Mouse (Mus musculus) c-Kit-positive CD71-positive TER-119-negative erythroid progenitor cells, embryonic 14.5 days (primary cell): ENCODE results near the gene Zbtb43.

Experiments
- DNase-seq: peaks from one replicate; pipeline ENCODE4 v3.0.0-alpha.2; 2013; ENCODE audit warnings: low read depth

Zbtb43 gene

GRCm38 (mm10) chr2:33429339-33429738 lies 39.0 kb downstream of the Zbtb43 start:
- DNase-seq = peak; percentile 45

DNA sequence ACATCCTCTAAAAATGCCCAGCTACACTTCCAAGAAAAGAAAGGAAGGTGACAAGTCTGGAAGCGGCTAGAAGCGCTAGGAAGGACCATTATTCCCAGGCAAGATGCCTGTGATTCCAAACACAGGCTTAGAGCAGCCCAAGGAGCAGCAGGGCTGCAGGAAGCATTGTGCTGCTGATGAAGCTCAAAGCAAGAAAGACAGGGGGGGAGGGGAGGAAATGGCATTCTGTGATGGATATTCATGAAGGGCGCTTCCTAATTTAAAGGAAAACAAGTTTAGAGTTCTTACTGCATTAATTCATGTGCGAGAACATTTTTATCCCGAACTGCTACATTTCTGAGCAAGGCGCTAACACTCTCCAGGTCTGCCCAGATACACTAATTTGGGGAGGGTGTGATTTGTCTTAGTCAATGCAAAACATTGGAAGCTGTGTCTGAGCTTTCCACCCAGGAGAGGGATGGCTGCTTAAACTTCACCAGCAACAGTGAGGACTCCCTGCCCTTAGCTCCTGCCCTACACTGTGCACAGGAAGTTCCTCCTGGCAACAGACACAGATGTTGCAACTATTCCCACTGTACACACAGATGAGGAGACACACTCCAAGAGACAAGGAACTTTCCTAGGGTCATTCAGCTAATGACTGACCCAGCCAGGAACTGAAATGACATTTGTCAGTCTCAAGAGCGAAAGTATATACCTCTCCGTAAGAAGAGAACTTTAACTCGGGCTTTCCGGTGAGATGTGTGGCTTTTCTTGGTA lies 41.5 kb downstream of the Zbtb43 start:
- DNase-seq = no peak

- DNase-seq = no peak
These were observed 50.9 kb downstream of the Zbtb43 start for GRCm38 (mm10) chr2:33417454-33417853.

DNA sequence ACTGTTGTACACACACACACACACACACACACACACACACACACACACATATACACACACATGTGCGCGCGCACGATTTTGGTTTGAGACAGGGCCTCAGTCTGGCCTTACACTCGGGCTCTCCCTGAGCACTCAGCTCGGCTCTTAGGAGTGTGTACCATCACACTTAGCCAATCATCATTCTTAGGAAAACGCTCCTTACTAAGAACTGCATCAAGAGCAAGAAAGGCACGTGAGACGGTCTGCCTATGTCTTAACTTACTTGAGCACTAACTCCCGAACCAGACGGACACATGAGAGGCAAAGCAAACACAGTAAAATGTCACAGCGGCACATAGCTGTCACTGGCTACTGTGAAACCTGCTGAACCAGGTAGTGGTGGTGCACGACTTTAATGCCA lies 54.3 kb downstream of the Zbtb43 start:
- DNase-seq = no peak

DNA sequence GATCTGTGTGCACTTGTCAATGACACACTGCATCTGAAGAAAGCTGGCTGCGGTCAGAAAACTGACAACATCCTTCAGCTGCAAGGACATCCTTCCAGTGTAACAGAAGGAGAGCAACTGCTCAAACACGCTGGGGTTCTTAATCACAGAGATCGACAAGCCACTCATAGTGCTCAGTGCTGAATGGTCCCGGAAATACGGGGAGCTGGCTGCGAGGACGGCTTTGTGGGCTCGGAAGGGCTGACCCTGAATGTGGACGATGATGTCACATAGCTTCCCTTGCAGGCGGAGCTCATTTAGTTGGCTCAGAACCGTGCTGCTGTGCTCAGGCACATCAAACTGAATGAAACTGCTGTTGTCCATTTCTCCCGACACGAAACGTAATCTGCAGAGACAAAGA lies 56.2 kb downstream of the Zbtb43 start:
- no peak for DNase-seq

DNA sequence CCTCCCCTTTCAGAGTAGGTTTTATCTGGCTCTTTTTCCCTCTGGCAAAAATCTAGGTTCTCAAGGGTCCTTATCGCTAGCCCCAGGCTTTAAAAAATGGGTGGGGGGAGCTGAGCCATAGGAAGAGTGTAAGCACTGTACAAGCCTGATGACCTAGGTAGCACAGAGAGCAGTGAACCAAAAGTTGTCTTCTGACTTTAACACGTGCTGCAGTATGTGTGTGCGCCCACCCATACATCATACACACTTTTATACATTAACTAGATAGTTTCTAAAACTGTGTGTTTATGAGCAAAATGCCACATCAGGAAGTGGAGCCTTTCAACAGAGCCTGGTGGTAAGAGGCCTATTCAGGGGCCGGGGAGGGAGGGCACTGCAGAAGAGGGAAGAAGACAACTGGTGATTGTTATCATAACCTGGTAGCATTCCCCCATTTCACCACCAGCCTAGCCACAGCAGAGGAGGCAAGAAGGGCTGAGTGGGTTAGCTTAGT lies 64.8 kb downstream of the Zbtb43 start:
- peak; percentile 46 for DNase-seq

GRCm38 (mm10) chr2:33402638-33403037 lies 65.7 kb downstream of the Zbtb43 start:
- DNase-seq = peak; percentile 10

- DNase-seq = peak; percentile 50
These were observed 66.1 kb downstream of the Zbtb43 start for GRCm38 (mm10) chr2:33402236-33402635.

GRCm38 (mm10) chr2:33401217-33401616 lies 67.1 kb downstream of the Zbtb43 start:
- peak; percentile 15 for DNase-seq

GRCm38 (mm10) chr2:33400541-33400940 lies 67.8 kb downstream of the Zbtb43 start:
- DNase-seq = no peak
